Mouse (Mus musculus): ENCODE measurements around the gene Rilp.

Rilp gene

DNA sequence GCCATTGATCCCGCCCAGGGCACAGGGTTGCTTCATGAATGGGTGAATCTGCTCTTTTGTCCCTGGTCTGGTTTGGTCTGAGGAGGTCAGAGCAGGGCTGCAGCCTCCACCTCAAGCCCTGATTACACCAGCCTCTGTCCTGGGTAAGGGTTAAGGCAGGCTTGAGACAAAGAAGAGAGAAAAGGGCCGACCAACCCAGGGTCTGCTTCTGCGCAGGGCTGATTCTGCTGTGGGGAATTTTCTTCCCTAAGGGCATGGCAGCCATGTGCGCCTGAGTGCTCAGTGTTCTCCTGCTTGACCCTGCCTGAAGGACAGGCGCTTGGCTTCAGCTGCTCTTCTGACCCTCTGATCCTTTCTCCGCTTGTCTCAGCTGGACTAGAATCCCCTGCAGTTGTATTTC is 47.2 kb downstream of the Rilp start:
- DNase-seq (ENCODE audit: inconsistent ontology term) = no peak

- DNase-seq (ENCODE audit: inconsistent ontology term) = no peak
Observed at GRCm38 (mm10) chr11:75558101-75558500, 48.2 kb downstream of the Rilp start.

DNA sequence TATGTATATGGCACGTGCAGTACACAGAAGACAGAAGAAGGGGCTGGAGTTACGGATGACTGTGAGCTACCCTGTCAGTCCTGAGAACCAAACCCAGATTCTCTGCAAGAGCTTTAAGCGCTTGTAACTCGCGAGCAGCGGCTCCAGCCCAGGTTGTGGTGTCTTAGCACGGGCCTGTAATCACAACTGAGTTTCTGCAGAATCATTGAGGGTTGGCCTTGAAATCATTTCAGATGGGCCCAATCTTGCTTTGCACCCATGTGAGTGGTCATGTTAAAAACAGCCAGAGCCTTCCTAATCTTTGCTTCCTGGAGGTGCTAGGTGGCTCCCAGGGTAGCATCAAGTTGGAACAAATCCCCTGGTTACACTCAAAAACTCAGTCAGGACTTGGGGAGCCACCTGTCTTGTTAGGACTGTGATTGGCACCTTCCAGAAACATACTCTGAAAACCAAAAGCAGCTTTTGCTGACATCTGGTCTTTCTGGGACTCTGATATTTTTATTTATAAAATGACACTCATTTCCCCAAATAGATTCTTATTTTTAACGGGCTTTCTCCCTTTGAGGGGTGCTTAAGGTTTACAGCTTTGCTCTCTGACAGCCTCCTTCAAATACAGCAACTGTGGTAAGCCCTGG is 50.1 kb downstream of the Rilp start:
- DNase-seq (ENCODE audit: inconsistent ontology term) = no peak

DNA sequence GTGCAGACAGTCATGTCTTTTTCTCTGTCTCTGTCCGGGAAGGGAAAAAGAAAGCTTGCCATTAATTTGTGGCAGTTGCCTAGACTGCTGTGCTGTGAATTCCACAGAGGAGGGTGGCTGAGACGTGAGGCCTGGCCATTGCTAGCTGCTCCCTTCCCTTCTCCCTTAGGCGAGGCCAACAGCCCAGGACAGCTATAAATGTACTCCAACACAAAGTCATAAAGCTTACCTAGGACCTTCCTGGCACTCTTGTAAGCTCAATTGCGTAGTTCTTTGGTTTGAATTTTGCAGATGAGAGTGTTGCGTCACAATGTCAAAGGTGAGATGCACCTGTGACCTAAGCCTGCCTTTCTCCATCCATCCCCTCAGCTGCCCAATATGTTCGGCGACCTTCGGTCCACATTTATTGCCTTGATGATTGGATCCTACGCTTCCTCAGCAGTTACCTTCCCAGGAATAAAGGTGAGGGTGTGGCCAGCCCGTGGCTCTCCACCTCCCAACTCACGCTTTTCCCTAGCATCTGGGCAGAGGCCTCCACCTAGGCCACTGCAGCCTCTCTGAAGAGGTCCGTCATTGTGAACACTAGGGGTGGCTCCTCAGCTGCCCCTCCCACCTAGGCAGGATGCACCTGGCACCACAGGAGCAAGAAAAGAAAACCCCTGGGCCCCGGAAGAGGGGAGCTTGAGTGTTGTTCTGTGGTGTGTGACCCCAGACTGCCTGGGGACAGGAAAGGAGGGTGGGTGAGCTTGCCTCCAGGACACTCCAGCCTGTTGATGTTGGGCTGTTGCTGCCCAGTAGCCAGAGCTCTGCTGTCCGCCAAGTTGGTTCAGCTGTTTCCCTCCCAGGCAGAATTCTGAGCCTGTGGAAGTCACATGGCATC is 50.9 kb downstream of the Rilp start:
- no peak for DNase-seq (ENCODE audit: inconsistent ontology term)

DNA sequence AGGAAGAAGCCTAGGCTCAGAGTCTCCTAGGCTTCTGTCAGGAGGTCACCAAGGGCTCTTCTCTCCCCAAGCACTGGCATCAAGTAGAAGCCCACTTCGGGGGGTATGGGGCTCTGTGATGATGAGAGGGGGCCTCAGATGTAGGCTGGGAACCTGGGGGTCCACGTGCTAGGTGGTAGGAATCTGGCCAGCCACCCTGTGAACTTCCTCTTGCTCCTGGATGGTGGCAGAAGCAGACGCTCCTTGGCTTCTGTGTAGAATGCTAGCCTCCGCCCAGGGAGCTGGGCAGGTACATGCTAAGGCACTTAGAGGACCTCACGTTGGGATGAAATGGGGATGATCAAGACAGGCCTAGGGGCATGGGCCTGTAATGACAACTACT is 51.5 kb downstream of the Rilp start:
- DNase-seq (ENCODE audit: inconsistent ontology term) = no peak

All from Muller cell, postnatal 12 days (primary cell).